Mouse (Mus musculus) kidney, adult 10 weeks (tissue): ENCODE measurements around the gene Pitx3. TPM values are rescaled to one million over a fixed set of nuclear protein-coding genes. Genes with fewer than 3 reads are reported as not detected.

Experiments
- polyA plus RNA-seq: library from polyadenylated mRNA; stranded (reverse); fragments of 350-450 nt; fragmentation: Illumina TruSeq; extraction: RNeasy Lipid Tissue Mini Kit (QIAGEN cat#74804); gene quantifications from one replicate; pipeline ENCODE4 v1.2.3, GENCODE M21; 2014; ENCODE audit warnings: low read depth, low replicate concordance

Pitx3 gene
- polyA plus RNA-seq = not detected

GRCm38 (mm10) chr19:46147511-46148371, at the start of gene Pitx3:
TSS of gene Pitx3 (minus strand) at chr19:46148326.

DNA sequence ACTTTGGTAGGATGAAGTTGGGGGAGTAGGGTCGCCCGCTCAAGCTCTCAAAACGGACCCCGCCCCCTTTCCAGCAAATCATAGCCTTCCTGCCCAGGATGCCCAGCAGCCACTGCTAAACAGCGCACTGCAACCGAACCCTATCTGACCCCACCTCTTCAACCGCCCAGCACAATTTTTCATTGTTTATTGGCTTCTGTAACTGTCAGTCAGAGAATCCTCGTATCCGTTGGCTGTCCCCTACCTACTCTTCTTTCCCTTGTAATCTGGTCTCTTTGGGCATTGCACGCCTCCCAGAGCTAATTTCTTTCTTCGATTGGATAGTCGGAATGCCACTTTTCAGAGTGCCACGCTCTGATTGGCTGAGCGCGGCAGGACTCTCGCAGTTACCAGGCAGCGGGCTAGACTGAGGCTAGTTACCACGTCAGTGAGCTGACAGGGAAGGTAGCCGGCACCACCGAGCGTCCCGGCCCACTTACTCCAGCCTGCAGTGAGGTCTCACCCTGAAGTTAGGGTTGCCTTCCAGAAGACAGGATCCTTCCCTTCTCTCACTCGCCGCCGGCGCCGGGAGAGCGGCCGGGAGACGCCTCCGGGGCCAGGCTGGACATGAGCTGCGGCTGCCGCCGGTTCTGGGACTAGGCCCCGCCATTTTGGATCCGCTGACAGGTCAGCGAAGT, 4.1 kb upstream of the Pitx3 start, which contains the start of gene Gbf1:
Gbf1 (plus strand) TSS at position 383 of the 677 bp plus-strand sequence.

DNA sequence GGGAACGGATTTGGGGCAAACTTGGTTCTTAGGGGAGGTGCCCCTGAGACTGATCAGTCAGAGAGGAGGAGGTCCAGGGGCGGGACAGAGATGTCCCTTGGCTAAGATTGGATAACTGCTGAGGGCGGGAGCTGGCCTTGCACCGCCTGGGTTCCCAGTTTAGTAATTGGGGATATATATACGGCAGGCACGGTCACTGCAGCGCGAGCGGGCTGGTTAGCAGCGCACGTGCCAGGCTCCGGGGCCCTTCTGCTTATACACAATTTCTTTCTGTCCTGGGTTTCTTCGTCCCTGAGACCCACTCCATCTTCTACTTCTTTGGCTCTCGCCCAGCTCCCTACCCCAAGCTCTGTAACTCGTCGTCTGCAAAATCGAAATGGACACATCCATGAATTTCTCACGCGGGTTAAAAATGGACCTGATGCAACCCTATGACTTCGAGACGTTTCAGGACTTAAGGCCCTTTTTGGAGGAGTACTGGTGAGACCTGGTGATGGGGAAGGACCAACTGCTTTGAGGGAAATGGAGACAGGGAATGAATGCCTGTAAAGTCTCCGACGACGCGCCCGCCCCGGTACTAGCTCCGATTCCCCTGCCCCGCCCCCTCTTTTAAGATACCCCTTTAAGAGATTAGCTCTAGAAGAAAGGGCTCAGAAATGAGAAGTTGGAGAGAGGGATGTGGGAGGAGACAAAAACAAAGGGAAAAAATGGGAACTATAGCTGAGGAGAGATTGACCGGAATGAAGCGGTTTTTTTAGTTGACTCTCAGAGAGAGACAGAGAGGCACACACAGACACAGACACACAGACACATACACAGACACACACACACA, 16.2 kb downstream of the Pitx3 start, which contains the start of gene Elovl3:
Elovl3 (plus strand) TSS at position 204 of the 832 bp plus-strand sequence.

Other genes starting within 250 kb of the Pitx3 start
- gene Armh3, start 149.8 kb downstream of the Pitx3 start, polyA plus RNA-seq = 17.1 TPM
- gene Hps6, start 144.8 kb downstream of the Pitx3 start, polyA plus RNA-seq = not detected
- 1.6 TPM for gene Pprc1, start 103.4 kb downstream of the Pitx3 start, polyA plus RNA-seq
- 10.6 TPM for gene Ldb1, start 103.1 kb downstream of the Pitx3 start, polyA plus RNA-seq
- gene Nolc1, start 72.5 kb downstream of the Pitx3 start, polyA plus RNA-seq = 8.6 TPM
- gene Elovl3, start 16.4 kb downstream of the Pitx3 start, polyA plus RNA-seq = 0.36 TPM
- 17.7 TPM for gene Gbf1, start 4.2 kb upstream of the Pitx3 start, polyA plus RNA-seq
- 0.61 TPM for gene Nfkb2, start 156.0 kb upstream of the Pitx3 start, polyA plus RNA-seq
- 0.32 TPM for gene Psd, start 178.8 kb upstream of the Pitx3 start, polyA plus RNA-seq
- 0.32 TPM for gene Fbxl15, start 179.9 kb upstream of the Pitx3 start, polyA plus RNA-seq
- gene Cuedc2, start 190.4 kb upstream of the Pitx3 start, polyA plus RNA-seq = 3.5 TPM
- gene Mfsd13a, start 192.8 kb upstream of the Pitx3 start, polyA plus RNA-seq = 0.44 TPM
- gene 2310034G01Rik, start 202.0 kb upstream of the Pitx3 start, polyA plus RNA-seq = 0.89 TPM
- 35.0 TPM for gene Actr1a, start 247.4 kb upstream of the Pitx3 start, polyA plus RNA-seq
- gene Sufu, start 248.6 kb upstream of the Pitx3 start, polyA plus RNA-seq = 8.0 TPM